Mouse (Mus musculus) urinary bladder, adult 2 months (tissue): ENCODE data around the gene Edem3. TPM values are rescaled to one million over a fixed set of nuclear protein-coding genes. Genes with fewer than 3 reads are reported as not detected.
"Not testable (repeated sequence)": the region's sequence is repeated elsewhere in the genome, so short reads cannot be mapped to it uniquely, and the experiment has no call there.

Experiments used
- DNase-seq: peaks from one replicate; pipeline ENCODE4 v3.0.0; 2022; ENCODE audit warnings: low spot score
- polyA plus RNA-seq: library from polyadenylated mRNA; depleted of rRNA; stranded (reverse); fragments of >200 nt; gene quantifications from 2 replicates; pipeline ENCODE4 v1.2.3, GENCODE M21; 2012; rRNA removed

Gene Edem3
- 12.3 and 12.8 TPM in 2 replicates for polyA plus RNA-seq

DNA sequence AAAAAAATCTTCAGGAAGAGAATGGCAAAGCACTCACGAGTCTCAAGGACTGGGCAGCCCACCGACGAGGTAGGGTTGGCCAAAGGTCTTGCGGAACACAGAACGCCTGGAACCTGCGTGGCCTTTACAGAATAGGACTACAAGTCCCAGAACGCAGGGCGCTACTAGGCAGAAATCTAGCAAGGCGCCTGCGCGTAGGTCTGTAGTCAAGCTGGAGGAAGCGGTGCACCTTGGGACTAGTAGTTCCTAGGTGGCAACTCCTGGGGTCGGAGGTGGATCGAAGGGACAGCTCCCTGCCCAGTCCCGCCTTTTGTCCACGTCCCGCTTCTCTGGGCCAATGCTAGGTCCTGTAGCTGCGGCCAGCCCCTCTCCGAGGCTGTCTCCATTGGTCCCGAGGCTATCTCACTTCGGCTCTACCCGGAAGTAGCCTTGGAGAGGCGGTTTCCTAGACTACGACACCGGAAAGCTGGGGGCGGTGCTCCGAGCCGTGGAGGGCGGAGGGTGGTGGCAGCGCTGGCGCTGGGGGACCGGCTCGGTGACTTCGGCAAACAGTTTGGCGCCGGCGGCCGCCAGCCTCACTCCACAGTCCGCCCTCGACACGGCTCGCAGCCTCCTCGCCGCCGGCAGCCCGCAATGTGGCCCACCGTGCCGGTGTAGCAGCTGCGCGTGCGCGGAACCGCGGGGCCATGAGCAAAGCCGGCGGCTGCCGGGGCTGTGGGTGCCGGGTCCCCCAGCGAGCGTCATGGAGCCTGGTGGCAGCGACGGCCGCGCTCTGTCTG, at the start of gene Edem3:
Gene Edem3 (plus strand): TSS at position 491 of the 779 bp plus-strand sequence.
- DNase-seq: peak; percentile 92

DNA sequence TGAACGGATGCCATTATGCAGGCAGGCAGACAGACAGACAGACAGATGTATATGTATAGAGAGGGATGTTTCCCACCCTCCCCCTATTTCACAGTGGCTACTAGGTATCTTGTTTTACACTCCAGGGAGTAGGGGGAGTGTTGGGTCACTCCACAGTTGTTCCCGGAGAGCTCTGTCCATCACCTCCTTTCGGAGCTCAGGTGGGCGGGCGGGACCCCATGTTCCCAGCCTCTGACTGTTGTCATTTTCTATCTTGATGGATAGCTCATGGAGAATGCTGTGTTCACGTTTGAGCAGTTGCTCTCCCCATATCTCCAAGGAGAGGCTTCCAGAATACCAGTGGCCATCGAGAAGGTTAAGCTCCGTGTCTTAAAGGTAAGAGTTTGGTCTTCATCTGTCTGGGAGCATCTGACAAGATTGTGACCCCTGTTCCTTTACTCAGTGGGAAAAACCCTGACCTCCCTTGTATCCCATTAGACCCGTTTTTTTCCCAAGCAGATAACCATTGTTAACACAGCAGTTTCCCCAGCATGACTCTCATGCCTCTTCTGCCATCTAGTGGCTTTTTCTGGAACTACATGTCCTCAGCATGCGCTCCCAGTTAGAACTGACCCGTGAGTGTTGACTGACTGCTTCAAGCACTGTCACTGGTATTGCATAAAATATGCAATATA, 49.3 kb upstream of the Edem3 start:
- DNase-seq: no peak

DNA sequence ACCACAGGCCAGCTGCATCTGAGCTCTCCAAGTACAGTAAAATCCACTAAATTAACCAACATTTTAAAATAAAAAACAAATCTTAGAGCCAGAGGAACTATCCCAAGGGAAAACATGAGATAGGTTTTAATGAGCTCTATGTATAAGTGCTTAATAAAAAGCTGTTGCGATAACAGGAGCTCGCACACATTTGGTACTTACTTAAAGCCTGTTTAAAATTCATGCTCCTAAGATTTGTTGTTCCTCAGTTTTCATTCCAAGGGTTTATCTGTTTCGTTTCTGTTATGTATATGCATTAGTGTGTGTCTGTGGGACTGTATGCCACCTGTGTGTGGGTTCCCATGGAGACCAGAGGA, 48.8 kb upstream of the Edem3 start:
- no peak for DNase-seq

DNA sequence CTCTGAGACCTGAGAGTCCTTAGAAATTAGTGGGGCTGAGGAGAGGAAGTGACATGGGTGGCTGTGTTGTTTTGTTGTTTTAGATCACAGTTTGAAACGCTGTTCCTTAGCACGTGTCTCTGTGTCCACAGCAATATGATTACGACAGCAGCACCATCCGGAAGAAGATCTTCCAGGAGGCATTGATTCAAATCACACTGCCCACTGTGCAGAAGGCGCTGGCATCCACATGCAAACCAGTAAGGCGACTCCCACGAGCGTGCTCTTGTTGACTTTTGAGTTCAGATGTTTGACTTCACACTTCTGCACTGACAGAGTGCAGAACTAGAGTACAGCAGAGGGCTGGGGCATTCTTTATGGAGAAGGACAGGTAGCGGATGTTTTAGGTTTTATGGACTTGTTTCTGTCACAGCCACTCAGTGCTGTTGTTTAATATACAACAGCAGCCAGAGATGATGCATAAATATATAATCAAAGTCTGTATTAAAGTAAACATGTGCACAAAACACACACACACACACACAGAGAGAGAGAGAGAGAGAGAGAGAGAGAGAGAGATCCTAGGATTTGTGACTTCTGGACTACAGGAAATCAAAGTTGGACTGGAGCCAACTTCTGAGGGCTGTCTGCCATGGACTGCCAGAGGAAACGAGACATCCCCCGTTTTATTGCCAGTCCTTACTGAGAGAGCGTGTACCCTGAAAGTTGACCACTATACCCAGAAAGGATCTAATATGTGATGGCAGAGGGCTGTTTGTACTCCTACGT, 46.0 kb upstream of the Edem3 start:
- DNase-seq: no peak

DNA sequence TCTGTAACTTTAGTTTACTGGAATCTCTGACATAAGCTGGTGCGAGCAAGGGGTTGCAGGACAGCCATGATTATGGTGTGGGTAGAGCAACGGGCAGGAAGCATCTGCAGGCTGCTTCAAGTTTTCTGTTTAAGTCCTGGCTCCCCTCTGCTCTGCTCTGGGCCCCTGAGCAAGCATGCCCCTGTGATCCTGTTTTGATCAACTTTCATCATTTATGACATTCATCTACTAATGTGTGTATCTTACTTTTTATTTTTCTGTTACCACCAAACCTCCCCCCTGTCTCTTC, 45.5 kb upstream of the Edem3 start:
- DNase-seq: no peak

DNA sequence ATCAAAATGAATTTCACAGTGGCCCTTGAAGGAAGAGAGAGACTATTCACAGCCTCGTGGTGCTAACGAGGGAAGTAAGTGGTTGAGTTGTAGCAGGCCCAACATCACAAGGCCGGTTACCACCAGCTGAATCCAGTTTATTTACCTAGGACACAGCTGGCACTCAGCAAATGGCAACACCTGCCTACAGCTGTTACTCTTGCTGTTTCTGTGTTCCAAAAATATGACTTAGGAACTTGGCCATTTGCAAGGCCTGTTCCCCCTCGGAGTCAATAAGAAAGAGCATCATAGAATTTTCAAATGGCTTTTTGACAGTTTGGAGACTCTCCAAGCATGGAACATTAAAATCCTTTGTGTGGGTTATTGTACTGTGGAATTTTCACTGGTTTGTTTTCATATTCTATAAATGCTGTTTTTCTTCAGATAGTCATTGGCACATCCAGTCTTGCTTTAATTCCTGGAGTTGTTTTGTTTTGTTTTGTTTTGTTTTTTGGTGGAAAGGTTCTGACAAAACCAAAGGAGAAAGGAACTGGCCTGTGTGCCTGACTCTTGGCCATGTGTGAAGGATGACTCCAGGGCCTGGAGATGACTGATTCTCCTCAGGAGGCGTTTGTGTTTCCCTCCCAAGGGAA, 44.6 kb upstream of the Edem3 start:
- DNase-seq: no peak

DNA sequence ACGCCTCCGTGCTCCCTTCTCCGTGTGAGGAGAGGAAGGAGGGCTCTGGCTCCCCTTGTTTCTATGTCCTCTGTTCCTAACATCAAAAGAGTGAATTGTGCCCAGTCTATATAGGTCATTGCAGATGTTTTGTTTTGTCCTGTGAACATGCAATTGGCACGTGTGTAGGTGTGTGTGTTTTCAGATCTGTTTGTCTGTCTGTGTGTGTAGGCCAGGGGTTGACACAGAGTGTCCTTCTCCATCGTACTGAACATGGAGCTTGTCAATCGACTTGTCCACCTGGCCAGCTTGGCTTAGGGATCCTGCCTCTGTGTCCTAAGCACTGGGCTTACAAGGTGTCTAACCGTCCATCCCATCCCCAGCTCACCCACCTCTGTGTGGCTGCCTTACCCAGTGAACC, 44.1 kb upstream of the Edem3 start:
- DNase-seq: no peak

DNA sequence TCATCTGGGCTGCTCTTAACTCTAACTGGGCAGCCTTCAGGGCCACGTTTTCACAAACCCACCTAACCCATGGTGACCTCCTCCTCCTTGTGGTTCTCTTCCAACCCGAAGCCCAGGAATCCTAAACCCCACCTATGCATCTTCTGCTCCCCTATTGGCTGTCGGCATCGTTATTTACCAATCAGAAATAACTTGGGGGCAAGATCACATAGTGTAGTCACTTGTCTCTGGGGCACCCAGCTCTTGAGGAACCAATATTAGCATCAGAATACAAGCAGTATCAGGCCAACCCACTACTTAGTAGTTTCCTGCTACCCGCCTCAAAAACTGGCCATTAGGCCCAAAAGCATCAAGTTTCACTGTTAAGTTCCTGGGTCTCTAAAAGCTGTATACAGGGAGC, 42.5 kb upstream of the Edem3 start:
- DNase-seq: no peak

DNA sequence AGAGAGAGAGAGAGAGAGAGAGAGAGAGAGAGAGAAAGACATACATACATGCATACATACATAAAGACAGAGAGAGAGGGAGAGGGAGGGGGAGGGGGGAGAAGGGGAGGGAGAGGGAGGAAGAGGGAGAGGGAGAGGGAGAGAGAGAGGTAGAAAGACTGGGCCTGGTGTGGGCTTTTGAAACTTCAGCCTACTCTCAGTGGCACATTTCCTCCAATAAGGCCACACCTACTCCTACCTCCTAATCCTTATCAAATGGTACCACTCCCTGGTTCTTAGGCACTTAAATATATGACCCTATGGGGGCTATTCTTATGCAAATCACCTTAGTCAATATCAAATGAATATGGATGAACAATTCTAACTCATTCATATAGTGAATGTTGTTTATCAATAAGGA, 41.5 kb upstream of the Edem3 start:
- DNase-seq: no peak

DNA sequence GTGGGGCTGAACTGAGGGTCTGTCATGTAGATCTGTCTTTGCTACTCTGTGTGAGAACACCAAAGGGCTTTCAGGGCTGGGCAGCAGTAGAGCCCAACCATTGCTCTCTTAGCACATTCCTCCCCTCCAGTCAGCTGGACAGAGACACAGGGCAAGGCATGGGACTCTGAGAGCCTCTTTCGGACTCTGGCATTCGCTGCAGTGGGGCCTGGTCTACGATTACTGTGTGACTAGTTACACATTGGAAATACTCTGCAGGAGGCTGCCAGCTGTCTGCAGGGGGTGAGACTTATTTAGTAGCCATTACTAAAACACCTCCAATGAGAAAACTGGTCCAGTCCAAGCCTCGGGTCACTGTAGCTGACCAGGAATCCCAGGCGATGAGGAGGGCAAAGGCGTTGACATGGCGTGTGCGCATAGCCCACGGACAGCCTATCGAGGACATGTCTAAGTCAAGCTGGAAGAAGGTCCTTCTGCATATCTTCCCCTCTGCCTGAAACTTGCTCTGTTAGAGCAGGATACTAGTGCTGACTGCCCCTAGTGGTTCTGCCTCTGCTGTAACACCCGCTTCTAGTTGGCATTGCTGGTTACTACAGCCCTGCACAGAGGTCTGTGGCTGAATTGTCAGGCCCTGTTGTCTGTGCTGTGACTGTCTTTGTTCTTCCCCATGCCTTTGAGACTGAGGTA, 39.0 kb upstream of the Edem3 start:
- DNase-seq: no peak

DNA sequence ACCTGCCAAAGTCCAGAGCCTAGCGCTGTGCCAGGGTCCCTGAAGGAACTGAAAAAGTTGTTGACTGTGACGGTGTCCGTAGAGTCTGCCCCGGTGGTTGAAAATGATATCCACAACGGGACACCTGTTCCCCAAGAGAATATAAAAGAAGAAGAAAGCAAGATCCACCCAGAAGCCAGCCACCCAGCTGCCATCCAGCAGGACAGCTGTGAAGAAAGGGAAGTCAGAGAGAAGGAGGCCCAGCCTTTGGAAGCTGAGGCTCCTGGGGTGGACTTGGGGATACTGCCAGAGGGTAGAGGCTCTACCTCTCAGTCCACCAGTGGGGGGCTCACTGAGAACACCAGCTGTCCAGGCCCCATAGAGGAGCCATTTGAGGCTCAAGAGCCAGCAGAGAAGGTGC, 37.5 kb upstream of the Edem3 start:
- DNase-seq: no peak

DNA sequence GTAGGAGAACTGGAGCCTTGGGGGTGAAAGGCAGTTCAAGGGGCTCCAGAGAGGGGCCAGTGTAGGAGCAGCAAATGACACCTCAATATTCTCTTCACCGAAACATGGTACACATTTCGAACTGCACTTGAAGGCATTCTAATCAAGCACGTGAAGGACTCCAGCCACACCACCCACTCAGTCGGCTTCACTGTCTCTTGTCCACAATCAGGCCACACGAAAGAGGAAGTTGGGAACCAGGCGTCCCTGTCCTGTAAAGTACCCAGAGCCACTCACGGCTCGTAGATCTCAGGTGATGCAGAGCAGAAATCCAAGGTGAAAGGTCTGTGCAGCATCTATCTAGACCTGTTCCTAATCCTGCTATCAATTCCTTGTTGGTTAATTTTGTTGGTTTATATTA, 36.6 kb upstream of the Edem3 start:
- DNase-seq: no peak

DNA sequence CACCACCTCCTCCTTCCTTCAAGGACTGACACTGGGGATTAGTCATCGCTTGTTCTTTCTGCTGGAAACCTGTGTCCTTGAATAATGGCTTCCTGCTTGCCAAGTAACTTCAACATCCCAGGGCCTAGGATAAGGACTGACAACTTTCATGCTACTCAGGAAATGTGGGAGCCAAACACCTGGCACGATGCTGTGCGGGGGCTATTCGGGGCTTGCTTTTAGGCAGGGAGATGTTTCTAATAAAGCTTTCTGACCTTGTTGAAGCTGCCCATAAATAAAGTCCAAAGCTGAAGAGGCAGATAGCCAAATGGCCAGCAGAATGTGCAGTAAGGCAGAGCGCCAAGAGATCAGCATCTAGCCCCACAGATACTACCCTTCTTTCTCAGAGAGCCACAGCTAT, 35.3 kb upstream of the Edem3 start:
- no peak for DNase-seq

DNA sequence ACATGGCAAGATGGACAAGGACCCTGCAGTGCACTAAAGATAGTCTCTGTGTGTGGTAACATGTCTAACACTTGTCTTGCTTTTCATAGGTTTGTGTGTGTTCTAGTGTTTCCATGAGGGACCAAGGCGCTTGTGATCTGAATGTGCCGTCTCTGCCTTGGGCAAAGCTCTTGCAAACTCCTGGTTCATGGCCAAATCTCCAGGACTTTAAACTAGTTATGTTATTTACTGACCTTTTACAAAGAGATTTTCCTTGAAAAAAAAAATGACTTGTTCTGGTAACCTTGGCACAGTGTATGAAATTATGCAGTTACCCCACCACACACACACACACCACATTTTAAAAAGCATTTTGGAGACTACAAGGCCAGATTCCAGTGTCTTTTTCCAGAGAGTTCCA, 34.6 kb upstream of the Edem3 start:
- DNase-seq: no peak

DNA sequence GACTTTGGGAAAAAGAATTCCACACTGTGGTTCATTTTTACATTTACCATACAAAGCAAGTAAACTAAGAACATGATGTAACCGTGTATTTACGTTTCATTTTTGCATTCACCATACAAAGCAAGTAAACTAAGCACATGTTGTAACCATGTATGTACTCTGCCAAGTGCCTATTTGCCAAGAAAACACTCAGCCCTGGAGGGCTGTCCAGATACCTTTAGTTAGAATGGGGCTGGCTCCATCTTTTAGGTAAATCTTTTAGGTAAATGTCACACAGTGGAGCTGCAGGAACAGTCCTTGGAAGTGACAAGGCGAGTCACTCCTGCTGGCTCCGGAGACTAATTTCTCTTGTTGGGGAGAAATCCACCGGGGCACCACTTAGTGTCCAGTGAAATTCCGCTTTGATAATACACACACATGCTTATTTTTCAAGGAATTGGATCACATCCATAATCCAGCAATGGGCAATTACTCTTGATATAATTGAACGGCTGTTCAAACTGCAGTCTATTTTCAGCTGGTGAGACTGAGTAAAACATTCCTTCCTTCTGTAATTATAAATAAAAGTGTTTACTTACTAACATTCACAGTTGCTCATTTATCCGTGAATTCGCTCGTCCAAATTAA, 33.7 kb upstream of the Edem3 start:
- no peak for DNase-seq

DNA sequence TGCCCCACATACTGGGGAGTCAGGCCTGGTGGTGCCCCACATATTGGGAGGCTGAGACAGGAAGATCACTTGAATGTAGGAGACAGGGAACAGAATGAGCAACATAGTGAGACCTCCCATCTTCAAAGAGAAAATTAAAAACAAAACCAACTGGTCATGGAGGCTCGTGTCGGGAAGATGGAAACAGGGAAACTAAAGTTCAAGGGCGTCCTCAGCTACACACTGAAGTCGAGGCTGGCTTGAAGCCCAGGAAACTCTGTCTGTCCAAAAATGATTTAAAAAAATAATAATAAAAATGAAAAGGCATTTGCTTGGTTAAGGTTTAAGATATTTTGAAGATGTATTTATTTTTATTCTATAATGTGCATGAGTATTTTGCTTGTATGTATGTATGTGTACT, 31.4 kb upstream of the Edem3 start:
- no peak for DNase-seq

DNA sequence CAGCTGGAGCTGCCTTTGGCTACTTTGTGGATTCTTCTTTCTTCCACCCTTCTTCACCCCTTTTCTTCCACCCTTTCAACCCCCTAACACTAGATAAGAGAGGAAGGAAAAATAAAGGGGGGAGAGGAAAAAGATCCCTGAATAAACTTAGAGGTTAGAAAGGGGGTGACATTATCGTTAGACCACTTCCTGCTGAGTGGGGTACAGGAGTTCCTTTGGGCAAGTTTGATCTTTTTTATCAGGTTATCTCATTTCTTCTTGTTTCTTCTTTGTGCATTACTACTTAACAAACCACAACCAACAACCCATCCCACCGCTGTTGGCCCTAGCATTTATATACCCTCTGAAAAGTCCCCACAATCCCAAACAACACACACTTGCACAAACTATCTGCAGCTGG, 29.6 kb upstream of the Edem3 start:
- DNase-seq: no peak

DNA sequence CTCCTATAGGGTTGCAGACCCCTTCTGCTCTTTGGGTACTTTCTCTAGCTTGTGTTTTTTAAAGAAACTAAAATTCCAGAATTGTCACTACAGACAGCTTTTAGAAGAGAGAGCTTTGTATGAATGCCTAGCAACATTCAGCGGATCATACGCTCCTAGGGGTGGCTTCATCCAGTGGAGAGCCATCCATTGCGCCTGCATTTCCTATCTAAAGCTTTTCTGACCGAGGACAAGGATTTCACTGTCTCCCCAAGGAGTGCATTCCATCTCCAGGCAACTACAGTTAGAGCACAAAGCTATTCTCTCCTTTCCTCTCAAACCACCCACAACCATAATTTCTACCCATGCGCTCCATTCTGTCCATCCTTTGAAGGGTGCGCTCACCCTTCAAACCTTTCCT, 28.8 kb upstream of the Edem3 start:
- DNase-seq: no peak

DNA sequence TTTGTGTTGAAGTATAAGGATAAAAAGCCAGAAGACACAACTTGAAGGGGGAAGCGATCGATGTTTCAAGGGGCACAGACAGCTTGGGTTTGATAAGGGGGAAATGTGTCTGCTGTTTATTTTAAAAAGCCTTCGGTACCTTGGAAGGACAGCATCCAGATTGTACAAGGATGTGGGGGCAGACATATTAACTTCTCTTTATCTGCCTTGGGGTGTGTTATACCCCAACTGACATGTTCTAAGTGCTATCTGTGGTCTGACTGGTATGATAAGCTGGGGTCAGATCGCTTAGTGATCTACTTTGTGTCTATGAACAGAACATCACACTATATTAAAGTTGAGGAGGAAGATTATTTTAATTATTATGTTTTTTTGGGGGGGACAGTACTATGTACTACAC, 27.0 kb upstream of the Edem3 start:
- DNase-seq: no peak

DNA sequence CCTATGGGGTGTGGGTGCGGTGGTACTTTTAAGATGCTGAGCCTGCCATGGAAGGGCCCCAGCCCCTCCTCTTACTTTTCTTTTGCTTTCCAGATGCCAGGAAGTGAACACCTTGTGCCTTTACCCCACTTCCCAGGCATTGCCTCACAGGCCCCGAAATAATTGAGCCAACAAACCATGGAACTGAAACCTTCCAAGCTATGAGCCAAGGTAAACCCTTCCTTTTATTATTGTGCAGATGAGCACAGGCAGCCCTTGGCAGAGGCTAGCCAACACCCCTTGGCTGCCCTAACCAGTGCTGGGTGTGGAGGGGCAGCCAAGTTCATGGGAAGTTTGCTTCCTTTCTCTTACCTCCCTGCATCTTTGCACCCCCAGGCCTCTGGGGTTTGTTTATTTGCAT, 18.0 kb upstream of the Edem3 start:
- DNase-seq: no peak

DNA sequence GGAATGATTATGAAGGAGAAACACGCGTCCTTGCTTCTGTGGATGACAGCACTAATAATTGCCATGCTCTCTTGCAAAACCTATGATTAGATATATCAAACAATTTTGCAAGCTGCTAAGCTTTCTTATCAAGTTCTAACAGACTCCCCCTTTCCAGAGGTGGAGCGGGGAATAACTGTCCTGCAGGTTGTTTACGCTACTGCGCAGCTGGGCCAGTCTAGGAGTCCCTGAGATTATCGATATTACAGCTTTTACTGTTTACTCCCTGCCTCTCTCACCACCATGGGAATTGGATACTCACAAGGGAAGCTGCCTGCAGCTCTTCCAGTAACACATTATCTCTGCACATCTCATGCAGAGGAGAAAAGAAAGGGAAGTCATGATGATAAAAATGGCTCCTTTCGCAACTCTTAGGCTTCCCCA, 14.0 kb upstream of the Edem3 start:
- no peak for DNase-seq

DNA sequence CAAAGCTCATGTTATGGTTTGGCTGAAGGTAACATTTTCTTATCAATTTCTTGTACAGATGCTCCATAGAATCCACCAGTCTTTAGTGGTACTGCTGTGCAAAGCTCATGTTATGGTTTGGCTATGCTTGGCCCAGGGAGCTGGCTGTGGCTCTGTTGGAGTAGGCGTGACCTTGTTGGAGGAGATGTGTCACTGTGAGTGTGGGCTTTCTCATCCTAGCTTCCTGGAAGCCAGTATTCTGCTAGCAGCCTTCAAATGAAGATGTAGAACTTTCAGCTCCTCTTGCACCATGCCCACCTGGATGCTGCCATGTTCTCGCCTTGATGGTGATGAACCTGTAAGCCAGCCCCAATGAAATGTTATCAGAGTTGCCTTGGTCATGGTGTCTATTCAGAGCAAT, 5.3 kb upstream of the Edem3 start:
- DNase-seq: not testable (repeated sequence)
